Mouse (Mus musculus) forebrain, embryonic 16.5 days (tissue): Measurements from ENCODE around the gene Kmt2d. TPM values are rescaled to one million over a fixed set of nuclear protein-coding genes. Genes with fewer than 3 reads are reported as not detected.

Source experiments
- ATAC-seq: fragments of 200-750 bp; cut with Nextera tagmentation; 2 replicates; pipeline ENCODE4 v1.8.0; 2017; ENCODE audit warnings: mild to moderate bottlenecking, moderate library complexity
- H3K27ac ChIP-seq: fragments of 300-500 bp; sonication (generic); 2 replicates; pipeline ENCODE4 v1.5.1; 2014; ENCODE audit warnings: low read length, control low read depth
- H3K27me3 ChIP-seq: fragments of 300-500 bp; sonication (generic); replicated peaks from 2 replicates; pipeline ENCODE4 v1.6.1; 2014; ENCODE audit warnings: low read length; ENCODE audit not compliant: control insufficient read depth, insufficient read depth
- H3K36me3 ChIP-seq: fragments of 300-500 bp; sonication (generic); 2 replicates; pipeline ENCODE4 v1.6.1; 2014; ENCODE audit not compliant: control insufficient read depth, insufficient read depth
- H3K4me1 ChIP-seq: fragments of 300-500 bp; sonication (generic); replicated peaks from 2 replicates; pipeline ENCODE4 v1.6.1; 2014; ENCODE audit warnings: low read length; ENCODE audit not compliant: control insufficient read depth, insufficient read depth
- H3K4me2 ChIP-seq: fragments of 300-500 bp; sonication (generic); 2 replicates; pipeline ENCODE4 v1.6.1; 2014; ENCODE audit warnings: mild to moderate bottlenecking, low read length, control low read depth
- H3K4me3 ChIP-seq: fragments of 300-500 bp; sonication (generic); replicated peaks from 2 replicates; pipeline ENCODE4 v1.5.1; 2014; ENCODE audit warnings: mild to moderate bottlenecking, low read length, control low read depth
- H3K9ac ChIP-seq: fragments of 300-500 bp; sonication (generic); replicated peaks from 2 replicates; pipeline ENCODE4 v1.6.1; 2014; ENCODE audit warnings: low read depth, low read length, control low read depth
- H3K9me3 ChIP-seq: fragments of 300-500 bp; sonication (generic); 2 replicates; pipeline ENCODE4 v1.6.1; 2016; ENCODE audit warnings: low read length; ENCODE audit not compliant: control insufficient read depth
- WGBS: fragments of 180-500 bp; shearing (Covaris S2); extraction: QIAGEN DNeasy Blood & Tissue Kit; methylation state at CpG from one replicate; pipeline ENCODE4 v1.1.7; 2014; 5-methylcytosine and 5-hydroxymethylcytosine counted together
- polyA plus RNA-seq: library from polyadenylated mRNA; unstranded; fragments of >200 nt; fragmentation: Nextera tagmentation; extraction: Ambion mirVana; gene quantifications from 2 replicates; pipeline ENCODE4 v1.2.1, GENCODE M21; 2015

Gene Kmt2d
- polyA plus RNA-seq, 1 experiment from 2014 or later, result 12.8 TPM

GRCm38 (mm10) chr15:98788972-98789660, 81.9 kb downstream of the Kmt2d start:
- Histone ChIP-seq H3K4me1 (0 out of 2 replicates have a peak, but pooled peaks cover 11% of the 10 kb centered on the region), H3K27me3 (peaks cover 80% of the 10 kb centered on the region), H3K4me2 (no peak overlapping the region), H3K27ac (no peak overlapping the region), H3K9ac (no peak overlapping the region), H3K4me3 (no peak overlapping the region), H3K9me3 (peaks cover 4% of the 10 kb centered on the region; the same call in 1 of the 2 replicates), H3K36me3 (no peaks in the 10 kb centered on the region)
- WGBS, result 8% methylated on average over 24 of the region's 24 CpGs
- no peak for ATAC-seq

GRCm38 (mm10) chr15:98787930-98788329, 83.1 kb downstream of the Kmt2d start:
- 0 out of 2 replicates have a peak, but pooled peaks cover 11% of the 10 kb centered on the region for H3K4me1 ChIP-seq
- peaks cover 4% of the 10 kb centered on the region; the same call in 1 of the 2 replicates for H3K9me3 ChIP-seq
- H3K27ac ChIP-seq, result no peak overlapping the region
- no peak overlapping the region for H3K4me2 ChIP-seq
- no peak overlapping the region for H3K9ac ChIP-seq
- 26% methylated on average over 4 of the region's 4 CpGs for WGBS
- H3K36me3 ChIP-seq, result no peaks in the 10 kb centered on the region
- ATAC-seq, result 0 out of 2 replicates have a peak, but pooled peaks have one; percentile 50
- peaks cover 71% of the 10 kb centered on the region for H3K27me3 ChIP-seq
- H3K4me3 ChIP-seq, result no peak overlapping the region

- 35% methylated on average over 7 of the region's 7 CpGs for WGBS
- Histone ChIP-seq H3K9me3 (peaks cover 4% of the 10 kb centered on the region; the same call in 1 of the 2 replicates), H3K36me3 (no peaks in the 10 kb centered on the region), H3K4me3 (no peak overlapping the region), H3K27ac (no peak overlapping the region), H3K4me2 (no peak overlapping the region), H3K4me1 (no peaks in the 10 kb centered on the region), H3K27me3 (peaks cover 66% of the 10 kb centered on the region), H3K9ac (no peak overlapping the region)
- ATAC-seq, result no peak
Measured at GRCm38 (mm10) chr15:98785744-98786143, 85.3 kb downstream of the Kmt2d start.

Other genes with a start within 250 kb of the Kmt2d start
- 138 and 168 TPM in 2 replicates for gene Cacnb3, start 240.4 kb downstream of the Kmt2d start, polyA plus RNA-seq
- gene Ddx23, start 208.3 kb downstream of the Kmt2d start, polyA plus RNA-seq, result 17.6 and 25.5 TPM in 2 replicates
- 15.5 and 16.4 TPM in 2 replicates for gene Rnd1, start 193.7 kb downstream of the Kmt2d start, polyA plus RNA-seq
- gene Ccdc65, start 163.0 kb downstream of the Kmt2d start, polyA plus RNA-seq, result 2.9 and 4.2 TPM in 2 replicates
- gene Fkbp11, start 143.0 kb downstream of the Kmt2d start, polyA plus RNA-seq, result 3.7 and 5.7 TPM in 2 replicates
- gene Arf3, start 108.0 kb downstream of the Kmt2d start, polyA plus RNA-seq, result 82.6 and 99.9 TPM in 2 replicates
- gene Wnt10b, start 93.1 kb downstream of the Kmt2d start, polyA plus RNA-seq, result not detected in 2 replicates
- 0.10 and 0.42 TPM in 2 replicates for gene Wnt1, start 81.3 kb downstream of the Kmt2d start, polyA plus RNA-seq
- gene Ddn, start 61.7 kb downstream of the Kmt2d start, polyA plus RNA-seq, result 0.46 and 0.58 TPM in 2 replicates
- gene Prkag1, start 39.7 kb downstream of the Kmt2d start, polyA plus RNA-seq, result 79.5 and 89.2 TPM in 2 replicates
- gene Rhebl1, start 23.3 kb upstream of the Kmt2d start, polyA plus RNA-seq, result 51.2 and 52.7 TPM in 2 replicates
- 0.65 and 0.66 TPM in 2 replicates for gene Dhh, start 27.3 kb upstream of the Kmt2d start, polyA plus RNA-seq
- gene Lmbr1l, start 47.0 kb upstream of the Kmt2d start, polyA plus RNA-seq, result 43.0 and 54.9 TPM in 2 replicates
- 1,178 and 1,185 TPM in 2 replicates for gene Tuba1b, start 63.4 kb upstream of the Kmt2d start, polyA plus RNA-seq
- not detected in 2 replicates for gene Gm49450, start 82.3 kb upstream of the Kmt2d start, polyA plus RNA-seq
- gene Tuba1a, start 82.5 kb upstream of the Kmt2d start, polyA plus RNA-seq, result 16,411 and 16,831 TPM in 2 replicates
- gene Tuba1c, start 158.7 kb upstream of the Kmt2d start, polyA plus RNA-seq, result 42.1 and 48.9 TPM in 2 replicates
- gene Prph, start 184.0 kb upstream of the Kmt2d start, polyA plus RNA-seq, result 1.3 and 2.2 TPM in 2 replicates
- 15.9 and 17.3 TPM in 2 replicates for gene Troap, start 203.4 kb upstream of the Kmt2d start, polyA plus RNA-seq
- 0.71 TPM in 1 of 2 replicates, not detected in the other for gene C1ql4, start 216.6 kb upstream of the Kmt2d start, polyA plus RNA-seq
- gene Dnajc22, start 222.0 kb upstream of the Kmt2d start, polyA plus RNA-seq, result 0.27 and 0.51 TPM in 2 replicates